Mouse (Mus musculus): Measurements from ENCODE around the gene Pla2r1. TPM values are rescaled to one million over a fixed set of nuclear protein-coding genes. Genes with fewer than 3 reads are reported as not detected.

Pla2r1 gene
- polyA plus RNA-seq (2014; fragmentation: Illumina TruSeq; extraction: RNeasy Lipid Tissue Mini Kit (QIAGEN cat#74804); ENCODE audit: low read depth, low replicate concordance) = 8.8 TPM

DNA sequence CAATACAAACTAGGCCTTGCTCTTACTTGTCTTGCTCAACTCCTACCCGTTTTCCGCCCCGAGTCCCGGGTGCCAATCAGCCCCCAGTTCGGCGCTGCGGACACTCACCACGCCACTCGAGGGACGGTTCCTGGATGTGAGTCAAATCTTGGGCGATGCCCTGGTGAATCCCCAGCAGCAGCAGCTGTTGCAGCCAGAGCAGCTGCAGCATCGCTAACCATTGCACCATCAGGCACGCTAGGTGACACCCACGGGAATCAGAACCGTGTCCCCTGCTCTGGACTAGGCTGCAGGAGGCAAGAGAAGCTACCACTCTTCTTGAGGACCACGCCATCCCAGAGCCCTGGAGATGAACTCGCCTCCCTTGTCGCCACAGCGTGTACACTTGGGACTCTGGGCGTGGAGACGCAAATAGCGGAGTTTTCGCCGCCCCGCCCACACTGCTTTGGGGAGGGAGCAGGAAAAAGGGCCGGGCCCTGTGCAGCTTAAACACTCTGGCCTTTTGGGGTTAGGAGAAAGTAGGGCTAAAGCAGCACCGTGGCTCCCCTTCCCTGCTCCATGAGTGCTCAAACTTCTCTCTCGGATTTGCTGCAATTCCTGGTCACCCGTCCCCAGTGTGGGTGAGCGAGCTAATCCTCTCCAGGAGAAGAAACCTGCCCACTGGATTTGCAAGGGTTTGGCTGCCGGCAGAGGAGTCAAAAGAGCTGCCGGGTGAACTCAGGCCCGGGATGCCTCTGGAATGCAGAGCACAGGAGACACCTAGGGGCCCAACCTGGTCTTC, at the start of gene Pla2r1:
Gene Pla2r1, minus strand, starts transcription at position 407 of the 781 bp plus-strand sequence.

GRCm38 (mm10) chr2:60382858-60383669, 170.0 kb downstream of the Pla2r1 start, which contains the start of gene Ly75:
Ly75 (minus strand) TSS chr2:60383303.

Other genes starting within 250 kb of the Pla2r1 start
- 0.66 TPM for gene Ly75, start 170.0 kb downstream of the Pla2r1 start, polyA plus RNA-seq (2014; fragmentation: Illumina TruSeq; extraction: RNeasy Lipid Tissue Mini Kit (QIAGEN cat#74804); ENCODE audit: low read depth, low replicate concordance)
- gene Itgb6, start 169.3 kb upstream of the Pla2r1 start, polyA plus RNA-seq (2014; fragmentation: Illumina TruSeq; extraction: RNeasy Lipid Tissue Mini Kit (QIAGEN cat#74804); ENCODE audit: low read depth, low replicate concordance) = 0.94 TPM

Data from adipose tissue, adult 10 weeks (tissue).